Mouse (Mus musculus) frontal cortex, postnatal 36 days (tissue): ENCODE data around the gene Phf24.
"Not testable (repeated sequence)": the region's sequence is repeated elsewhere in the genome, so short reads cannot be mapped to it uniquely, and the experiment has no call there.

Source experiments
- DNase-seq, 2 experiments: peaks; one replicate each; pipeline ENCODE4 v3.0.0; 2022; ENCODE audit warnings: low spot score in 2 of 2

The Phf24 gene

GRCm38 (mm10) chr4:42950065-42950558, 33.7 kb downstream of the Phf24 start:
- DNase-seq, result peak; percentile 85 to 87

- peak in 1 of 2 experiments; percentile 27 for DNase-seq
These were observed 35.0 kb downstream of the Phf24 start for GRCm38 (mm10) chr4:42951206-42952195.

GRCm38 (mm10) chr4:42952563-42952962, 36.1 kb downstream of the Phf24 start:
- peak in 1 of 2 experiments; percentile 35 for DNase-seq

GRCm38 (mm10) chr4:42953435-42954094, 37.1 kb downstream of the Phf24 start:
- DNase-seq, result peak; percentile 54 to 68

GRCm38 (mm10) chr4:42954297-42954696, 37.8 kb downstream of the Phf24 start:
- peak; percentile 79 to 85 for DNase-seq

GRCm38 (mm10) chr4:42955200-42955599, 38.7 kb downstream of the Phf24 start:
- DNase-seq, result peak in 1 of 2 experiments; percentile 21

- no peak for DNase-seq
These were observed 40.1 kb downstream of the Phf24 start for GRCm38 (mm10) chr4:42956581-42956980.

- DNase-seq, result no peak
These were observed 40.8 kb downstream of the Phf24 start for GRCm38 (mm10) chr4:42957306-42957705.

GRCm38 (mm10) chr4:42957979-42958378, 41.5 kb downstream of the Phf24 start:
- peak in 1 of 2 experiments; percentile 22 for DNase-seq

- no peak for DNase-seq
These were observed 42.5 kb downstream of the Phf24 start for GRCm38 (mm10) chr4:42958942-42959341.

GRCm38 (mm10) chr4:42959382-42959781, 42.9 kb downstream of the Phf24 start:
- DNase-seq, result no peak

- peak; percentile 60 to 81 for DNase-seq
These were observed 45.1 kb downstream of the Phf24 start for GRCm38 (mm10) chr4:42961592-42961991.

GRCm38 (mm10) chr4:42963480-42963879, 47.0 kb downstream of the Phf24 start:
- DNase-seq, result no peak

GRCm38 (mm10) chr4:42965039-42965719, 48.7 kb downstream of the Phf24 start:
- DNase-seq, result peak in 1 of 2 experiments; percentile 79

GRCm38 (mm10) chr4:42969304-42969703, 52.8 kb downstream of the Phf24 start, which contains the start of gene 1700022I11Rik:
TSS of gene 1700022I11Rik (plus strand) at chr4:42969604.
- no peak for DNase-seq

GRCm38 (mm10) chr4:42972952-42973351, 56.5 kb downstream of the Phf24 start:
- DNase-seq, result no peak

GRCm38 (mm10) chr4:42973868-42974267, 57.4 kb downstream of the Phf24 start:
- no peak for DNase-seq

- DNase-seq, result no peak
These were observed 61.6 kb downstream of the Phf24 start for GRCm38 (mm10) chr4:42978062-42978461.

GRCm38 (mm10) chr4:42980467-42980866, 64.0 kb downstream of the Phf24 start:
- DNase-seq, result not testable (repeated sequence)

- no peak for DNase-seq
These were observed 71.8 kb downstream of the Phf24 start for GRCm38 (mm10) chr4:42988296-42988695.
